Mouse (Mus musculus) embryo, embryonic 9.5 days (tissue): ENCODE measurements around the gene Olfr578.

ENCODE experiments used
- DNase-seq: peaks from one replicate; pipeline ENCODE4 v3.0.0-alpha.2; 2017; ENCODE audit errors: extremely low spot score

Olfr578 gene

GRCm38 (mm10) chr7:102989224-102989623, at the start of gene Olfr578:
Gene Olfr578 (minus strand): TSS chr7:102989324.
- DNase-seq: no peak

DNA sequence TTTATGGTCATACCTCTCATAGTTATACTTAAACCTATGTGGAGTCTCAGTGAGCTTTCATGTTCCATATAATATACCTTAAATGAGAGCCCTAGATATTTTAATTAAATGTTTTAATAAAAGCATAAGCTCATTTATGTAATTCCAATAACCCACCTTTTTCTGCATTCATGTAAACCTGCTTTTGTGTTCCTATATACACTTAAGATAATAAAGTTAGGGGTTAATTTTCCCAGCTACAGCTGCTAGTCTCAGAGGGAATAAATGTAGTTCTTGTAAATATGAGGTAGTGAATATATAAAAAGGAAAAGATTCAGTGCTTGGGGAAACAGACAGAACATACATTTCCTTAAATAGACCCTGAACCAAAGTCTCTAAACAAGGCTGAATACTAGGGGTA, 48.6 kb upstream of the Olfr578 start, which contains the start of gene Olfr582:
TSS of gene Olfr582 (plus strand) at position 301 of the 400 bp plus-strand sequence.
- DNase-seq: no peak

DNA sequence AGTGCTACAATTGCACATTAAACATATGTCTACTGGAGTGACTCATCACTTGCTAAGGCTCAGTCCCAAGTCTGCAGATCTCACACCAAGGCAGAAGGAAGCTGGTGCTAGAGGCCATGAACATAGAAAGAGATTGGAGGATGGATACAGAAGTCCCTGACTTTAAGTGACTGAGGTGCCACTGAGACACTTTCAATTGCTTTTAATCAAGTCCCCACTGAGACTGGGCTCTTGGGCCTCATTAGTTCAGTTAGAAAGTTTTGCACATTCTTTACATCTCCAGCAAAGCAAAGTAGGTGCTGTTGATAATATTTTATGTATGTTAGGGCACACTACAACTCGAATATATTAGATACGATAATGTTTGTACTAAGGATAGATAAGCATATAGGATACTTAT, 13.3 kb downstream of the Olfr578 start, which contains the start of gene Olfr577:
TSS of gene Olfr577 (minus strand) at position 101 of the 400 bp plus-strand sequence.
- no peak for DNase-seq

GRCm38 (mm10) chr7:102974399-102974798, 14.7 kb downstream of the Olfr578 start:
- DNase-seq: no peak

DNA sequence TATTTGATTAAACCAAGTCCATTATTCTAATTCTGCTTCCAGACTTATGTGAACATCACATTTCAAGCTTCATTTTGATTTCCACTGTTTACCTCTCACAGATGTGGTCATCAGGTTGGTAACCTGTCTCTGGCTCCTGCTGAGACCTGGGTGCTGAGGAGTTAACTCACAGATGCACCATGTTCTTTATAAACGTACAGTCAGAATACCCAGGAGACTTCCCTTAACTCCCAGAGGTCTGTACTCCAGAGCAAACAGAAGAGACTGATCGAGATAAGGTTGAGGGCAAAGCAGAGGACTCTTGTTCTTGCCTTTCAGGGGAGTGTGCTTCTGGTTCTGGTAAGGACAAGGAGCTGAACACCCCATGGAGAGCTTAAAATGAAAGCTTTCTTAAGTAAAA, 26.8 kb downstream of the Olfr578 start, which contains the start of gene Olfr576:
TSS of gene Olfr576 (plus strand) at position 301 of the 400 bp plus-strand sequence.
- DNase-seq: no peak

- no peak for DNase-seq
These were observed 30.5 kb downstream of the Olfr578 start, which contains the start of gene Olfr575 for GRCm38 (mm10) chr7:102958593-102958992. Gene Olfr575 (minus strand): TSS chr7:102958775.

DNA sequence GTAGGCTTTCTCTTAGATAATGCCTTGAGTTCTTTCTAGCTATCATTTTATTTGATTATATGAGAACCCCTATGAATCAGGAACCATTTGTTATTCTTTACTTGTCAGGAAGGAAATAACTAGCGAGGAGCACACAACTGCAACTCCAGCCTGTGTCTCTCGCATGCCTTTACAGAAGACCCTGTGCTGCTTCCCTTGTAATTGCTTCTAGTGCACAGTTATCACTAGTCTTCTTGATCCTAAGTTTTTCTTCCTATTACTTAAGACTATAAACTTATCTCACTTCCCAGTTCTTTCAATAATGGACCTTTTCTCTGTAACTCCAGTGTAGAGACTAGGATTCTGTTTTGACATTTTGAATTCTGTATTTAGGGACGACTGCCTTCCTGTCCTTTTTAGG, 31.0 kb downstream of the Olfr578 start:
- no peak for DNase-seq

GRCm38 (mm10) chr7:102950732-102951131, 38.4 kb downstream of the Olfr578 start:
- DNase-seq: no peak

GRCm38 (mm10) chr7:102948167-102948566, 41.0 kb downstream of the Olfr578 start, which contains the start of gene Olfr574:
Gene Olfr574 (plus strand): TSS chr7:102948467.
- DNase-seq: no peak

GRCm38 (mm10) chr7:102943417-102943816, 45.7 kb downstream of the Olfr578 start:
- no peak for DNase-seq

- DNase-seq: no peak
These were observed 46.6 kb downstream of the Olfr578 start, which contains the start of gene Olfr573-ps1 for GRCm38 (mm10) chr7:102942475-102942874. Gene Olfr573-ps1 (minus strand): TSS chr7:102942575.
